Mouse (Mus musculus): Measurements from ENCODE around the gene Abca2. TPM values are rescaled to one million over a fixed set of nuclear protein-coding genes. Genes with fewer than 3 reads are reported as not detected.
"Not testable (repeated sequence)": the region's sequence is repeated elsewhere in the genome, so short reads cannot be mapped to it uniquely, and the experiment has no call there.

The Abca2 gene
- total RNA-seq (2021): 100 to 1,000 TPM; 155 to 165 TPM
- long read RNA-seq, experiment 1, full-length matches to known transcripts: 10 of 142 reads
- long read RNA-seq, experiment 1, partial matches to known transcripts: 102 of 142 reads
- long read RNA-seq, experiment 1, other reads (novel, unspliced or antisense): 30 of 142 reads
- long read RNA-seq, experiment 2, full-length matches to known transcripts: 5 of 76 reads
- long read RNA-seq, experiment 2, partial matches to known transcripts: 62 of 76 reads
- long read RNA-seq, experiment 2, other reads (novel, unspliced or antisense): 9 of 76 reads

GRCm38 (mm10) chr2:25428442-25429236, at the start of gene Abca2:
Abca2 (plus strand) TSS chr2:25428703.
- DNase-seq (ENCODE audit: low spot score in 2 of 2): peak; percentile 94 to 98

DNA sequence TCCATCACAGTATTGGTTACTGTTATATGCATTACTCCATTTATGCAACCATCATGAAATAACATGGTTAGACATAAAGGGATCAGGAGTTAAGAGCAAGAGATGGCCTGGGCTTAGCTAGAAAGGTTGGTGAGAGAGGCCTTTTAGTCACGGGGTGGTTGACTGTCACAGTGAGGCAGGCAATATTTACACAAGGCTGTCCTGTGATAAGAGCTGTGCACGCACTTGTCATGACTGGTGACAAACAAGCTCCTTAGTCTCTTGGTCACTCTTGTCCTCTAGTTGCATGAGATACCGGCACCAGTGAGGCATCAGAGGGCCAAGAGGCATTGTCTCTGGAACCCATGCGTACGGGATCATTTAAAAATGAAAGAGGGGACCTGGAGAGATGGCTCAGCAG, 44.0 kb upstream of the Abca2 start:
- DNase-seq (ENCODE audit: low spot score in 2 of 2): no peak

DNA sequence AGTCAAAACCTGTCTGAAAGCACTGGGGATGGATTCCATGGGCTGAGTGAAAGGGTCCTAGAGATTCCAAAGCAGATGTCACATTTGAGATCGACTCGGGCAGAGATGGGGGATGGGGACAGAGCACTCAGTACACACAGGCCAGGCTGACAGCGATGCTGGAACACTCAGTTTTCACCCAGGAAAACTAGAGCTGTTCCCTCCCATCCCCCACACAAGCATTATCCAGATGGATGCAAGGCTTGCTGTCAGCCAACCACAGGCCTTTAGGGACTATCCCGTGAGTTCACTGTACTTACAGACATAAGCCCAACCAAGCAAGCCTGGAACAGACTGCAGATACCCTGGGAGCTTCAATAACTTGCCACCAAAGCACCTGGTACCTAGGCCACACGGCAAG, 37.2 kb upstream of the Abca2 start:
- no peak for DNase-seq (ENCODE audit: low spot score in 2 of 2)

GRCm38 (mm10) chr2:25394281-25395221, 34.0 kb upstream of the Abca2 start:
- no peak for DNase-seq (ENCODE audit: low spot score in 2 of 2)

GRCm38 (mm10) chr2:25395721-25396596, 32.5 kb upstream of the Abca2 start, which contains the start of gene Entpd2:
Entpd2 (plus strand) TSS chr2:25395874.
- DNase-seq (ENCODE audit: low spot score in 2 of 2): no peak

GRCm38 (mm10) chr2:25396597-25396983, 31.9 kb upstream of the Abca2 start:
- DNase-seq (ENCODE audit: low spot score in 2 of 2): no peak

- no peak for DNase-seq (ENCODE audit: low spot score in 2 of 2)
Measured at GRCm38 (mm10) chr2:25397010-25397409, 31.5 kb upstream of the Abca2 start.

- DNase-seq (ENCODE audit: low spot score in 2 of 2): no peak
Measured at GRCm38 (mm10) chr2:25398065-25398464, 30.4 kb upstream of the Abca2 start.

GRCm38 (mm10) chr2:25399051-25399450, 29.5 kb upstream of the Abca2 start, which contains the start of gene Npdc1:
Npdc1 (plus strand) TSS chr2:25399351.
- DNase-seq (ENCODE audit: low spot score in 2 of 2): no peak

DNA sequence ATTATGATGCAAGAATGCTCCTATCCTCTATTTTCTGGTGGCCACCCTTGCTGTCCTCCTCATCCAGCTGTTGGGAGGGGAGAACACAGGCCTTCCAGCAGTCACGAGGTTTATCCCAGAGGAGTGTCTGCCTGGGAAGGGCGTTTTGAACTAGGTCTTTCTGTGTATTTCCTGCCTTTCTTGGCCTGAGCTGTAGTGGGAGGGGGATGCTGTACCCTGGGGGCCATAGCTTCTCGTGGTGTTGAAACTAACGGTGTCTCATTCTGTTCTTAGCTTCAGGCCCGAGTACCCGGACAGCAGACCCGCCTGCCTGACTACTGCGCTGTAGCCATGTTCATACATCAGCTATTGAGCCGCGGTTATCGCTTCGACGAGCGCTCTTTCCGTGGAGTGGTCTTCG, 28.2 kb upstream of the Abca2 start:
- no peak for DNase-seq (ENCODE audit: low spot score in 2 of 2)

GRCm38 (mm10) chr2:25400764-25401163, 27.7 kb upstream of the Abca2 start:
- DNase-seq (ENCODE audit: low spot score in 2 of 2): peak; percentile 64 to 67

GRCm38 (mm10) chr2:25402377-25402971, 26.0 kb upstream of the Abca2 start:
- DNase-seq (ENCODE audit: low spot score in 2 of 2): peak; percentile 47 to 60

GRCm38 (mm10) chr2:25402972-25403601, 25.4 kb upstream of the Abca2 start:
- DNase-seq (ENCODE audit: low spot score in 2 of 2): peak; percentile 91 to 94

DNA sequence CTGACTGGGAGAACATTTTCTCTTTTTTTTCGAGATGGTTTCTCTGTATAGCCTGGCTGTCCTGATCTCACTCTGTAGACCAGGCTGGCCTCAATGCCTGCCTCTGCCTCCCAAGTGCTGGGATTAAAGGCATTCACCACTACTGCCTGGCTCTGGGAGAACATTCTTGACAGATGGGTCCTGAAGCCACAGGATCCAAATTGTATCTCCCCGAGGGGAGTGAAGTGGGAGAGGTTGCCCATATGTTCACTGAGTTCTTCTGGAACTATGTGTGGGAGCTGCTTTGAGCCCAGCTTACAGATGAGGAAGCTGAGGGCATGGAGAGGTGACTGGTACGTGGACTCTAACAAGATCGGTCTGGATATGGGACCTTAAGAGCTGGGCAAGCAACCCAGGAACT, 24.5 kb upstream of the Abca2 start:
- DNase-seq (ENCODE audit: low spot score in 2 of 2): no peak

GRCm38 (mm10) chr2:25408908-25409307, 19.6 kb upstream of the Abca2 start:
- DNase-seq (ENCODE audit: low spot score in 2 of 2): no peak

GRCm38 (mm10) chr2:25413436-25413835, 15.1 kb upstream of the Abca2 start:
- not testable (repeated sequence) for DNase-seq (ENCODE audit: low spot score in 2 of 2)

GRCm38 (mm10) chr2:25417426-25417825, 11.1 kb upstream of the Abca2 start:
- DNase-seq (ENCODE audit: low spot score in 2 of 2): no peak

DNA sequence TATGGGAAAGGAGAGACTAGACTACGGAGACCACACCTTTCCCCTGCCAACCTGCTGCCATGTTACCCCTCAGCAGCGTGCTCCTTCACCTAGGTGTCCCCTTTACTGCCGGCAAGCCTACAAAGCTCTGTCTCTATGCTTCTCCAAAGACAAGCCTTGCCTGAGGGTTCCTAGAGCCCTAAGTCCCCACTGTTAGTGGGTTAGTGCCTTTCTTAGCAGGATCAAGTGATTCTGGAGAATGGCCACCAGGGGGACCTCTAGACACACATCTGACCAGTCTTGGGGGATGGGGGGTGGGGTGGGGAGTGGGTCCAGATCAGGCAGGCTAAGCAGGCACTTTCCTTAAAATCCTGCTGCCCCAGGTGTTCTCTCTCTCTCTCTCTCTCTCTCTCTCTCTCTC, 6.6 kb upstream of the Abca2 start:
- DNase-seq (ENCODE audit: low spot score in 2 of 2): peak; percentile 33 to 45

Data from left cerebral cortex, adult 18-20 months (tissue).